Mouse (Mus musculus) spleen, postnatal 14 days (tissue): ENCODE measurements around the gene Nagk.
"Not testable (repeated sequence)": the region's sequence is repeated elsewhere in the genome, so short reads cannot be mapped to it uniquely, and the experiment has no call there.

Experiments
- DNase-seq, 2 experiments: peaks; one replicate each; pipeline ENCODE4 v3.0.0; 2021 to 2022; ENCODE audit warnings: low spot score in 2 of 2

Gene Nagk

GRCm38 (mm10) chr6:83815801-83816200, 21.0 kb downstream of the Nagk start:
- no peak for DNase-seq

DNA sequence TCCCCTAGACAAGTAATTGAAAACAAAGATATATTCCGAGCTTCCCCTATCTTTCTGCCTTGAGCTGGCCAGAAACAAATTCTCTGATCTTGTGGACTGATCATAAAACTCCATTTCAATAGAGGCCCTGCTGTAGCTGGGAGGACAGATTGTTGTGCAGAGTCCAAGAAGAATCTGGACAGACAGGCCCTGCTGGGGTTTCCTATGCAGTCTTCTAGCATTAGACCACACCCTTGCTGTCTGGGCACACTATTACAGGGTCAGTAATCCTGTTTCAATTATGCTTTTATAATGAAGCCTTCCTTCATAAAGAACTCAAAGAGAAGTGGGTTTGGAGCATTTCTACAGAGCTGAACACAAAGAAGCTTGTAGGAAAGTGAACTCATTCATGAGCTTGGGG, 24.2 kb downstream of the Nagk start:
- DNase-seq: no peak

DNA sequence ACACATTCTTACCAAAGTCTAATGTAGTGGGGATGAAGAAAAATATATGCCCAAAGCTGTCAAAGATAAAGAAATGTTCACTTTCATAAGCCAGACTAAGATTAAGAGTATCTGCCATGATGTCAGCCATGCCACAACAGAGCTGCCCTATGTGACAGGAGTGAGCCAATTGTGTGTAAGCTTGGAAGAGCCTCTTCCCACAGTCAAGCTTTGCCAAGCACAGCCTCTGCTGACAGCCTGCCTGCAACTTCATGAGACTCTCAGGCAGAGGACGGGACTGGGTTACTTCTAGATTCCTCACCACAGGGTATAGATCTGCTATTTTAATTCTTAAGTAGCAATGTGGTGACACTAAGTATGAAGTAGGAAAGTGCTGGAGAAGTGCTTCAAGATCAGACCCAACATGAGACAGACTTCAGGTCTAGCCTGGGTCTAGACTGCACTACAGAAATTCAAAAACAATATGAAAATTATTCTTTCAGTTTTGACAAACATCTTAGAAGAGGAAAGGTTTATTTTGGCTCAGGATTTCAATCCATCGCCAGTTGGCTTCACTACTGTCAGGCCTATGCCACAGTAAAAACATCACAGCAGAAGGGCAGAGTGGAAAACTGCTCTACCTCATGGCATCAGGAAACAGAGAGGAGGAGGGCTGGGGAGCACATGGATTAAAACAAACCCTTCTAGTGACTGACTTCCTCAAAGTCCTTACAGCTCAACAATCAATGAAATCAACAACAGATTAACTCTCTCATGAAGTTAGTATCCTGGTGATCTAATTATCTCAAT, 26.1 kb downstream of the Nagk start:
- DNase-seq: no peak

DNA sequence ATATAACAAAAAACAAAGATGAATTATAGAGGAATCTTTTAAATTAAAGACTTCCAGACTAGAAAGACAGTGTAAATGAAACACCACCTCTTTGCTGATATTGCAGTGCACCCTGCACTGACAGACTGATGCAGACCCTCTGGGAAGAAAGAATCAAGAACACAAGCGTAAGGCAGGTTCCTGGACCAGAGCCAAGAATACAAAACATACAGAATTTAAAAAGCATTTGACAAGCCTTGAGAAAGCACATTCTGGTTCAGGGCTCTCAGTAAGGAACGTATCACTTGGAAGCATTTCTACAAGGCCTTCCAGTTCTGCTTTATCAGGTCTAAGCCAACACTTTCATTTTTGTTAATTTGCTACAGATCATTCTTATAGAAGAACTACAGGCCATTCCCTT, 27.1 kb downstream of the Nagk start:
- no peak for DNase-seq

DNA sequence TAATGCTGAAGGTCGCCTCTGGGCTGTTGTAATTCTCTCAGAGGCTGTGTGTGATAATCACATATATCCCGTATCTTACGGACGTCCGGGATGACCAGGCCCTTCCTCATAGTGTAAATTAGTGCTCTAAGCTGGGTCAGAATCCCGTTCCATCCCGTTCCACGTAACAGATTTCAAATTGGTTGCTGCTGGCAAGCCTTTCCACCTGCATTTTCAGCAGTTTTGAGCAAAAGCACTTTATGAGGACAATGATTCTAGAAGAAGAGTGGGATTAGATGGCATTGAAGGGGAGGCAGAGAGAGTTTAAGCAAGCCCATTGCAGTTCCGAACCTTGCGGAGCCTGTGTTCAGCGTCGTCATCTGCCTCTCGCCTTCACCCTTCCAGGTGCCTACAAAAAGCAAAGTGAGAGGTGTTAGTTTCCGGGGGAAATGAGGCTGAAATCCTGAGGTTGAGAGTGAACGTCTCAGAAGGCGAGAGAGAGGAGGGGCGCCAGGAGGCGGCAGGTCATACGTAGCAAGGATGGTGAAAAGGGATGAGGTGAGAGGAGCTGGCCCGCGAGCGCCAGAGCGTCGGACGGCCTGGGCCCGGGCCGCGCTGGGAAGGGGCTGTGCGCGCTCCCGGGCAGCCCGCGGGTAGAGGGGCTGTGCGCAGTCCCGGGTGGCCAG, 36.3 kb downstream of the Nagk start:
- no peak for DNase-seq

- peak; percentile 91 to 95 for DNase-seq
These were observed 36.9 kb downstream of the Nagk start, which contains the start of gene Paip2b for GRCm38 (mm10) chr6:83831606-83832123. Paip2b (minus strand) TSS chr6:83831741.

DNA sequence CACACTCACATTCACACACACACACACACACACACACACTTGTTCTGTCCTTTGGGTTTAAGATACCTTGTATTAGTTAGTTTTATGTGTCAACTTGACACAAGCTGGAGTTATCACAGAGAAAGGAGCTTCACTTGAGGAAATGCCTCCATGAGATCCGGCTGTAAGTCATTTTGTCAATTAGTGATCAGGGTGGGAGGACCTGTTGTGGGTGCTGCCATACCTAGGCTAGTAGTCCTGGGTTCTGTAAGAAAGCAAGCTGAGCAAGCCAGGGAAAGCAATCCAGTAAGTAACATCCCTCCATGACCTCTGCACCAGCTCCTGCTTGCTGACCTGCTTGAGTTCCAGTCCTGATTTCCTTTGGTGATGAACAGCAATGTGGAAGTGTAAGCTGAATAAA, 37.6 kb downstream of the Nagk start:
- DNase-seq: not testable (repeated sequence)

DNA sequence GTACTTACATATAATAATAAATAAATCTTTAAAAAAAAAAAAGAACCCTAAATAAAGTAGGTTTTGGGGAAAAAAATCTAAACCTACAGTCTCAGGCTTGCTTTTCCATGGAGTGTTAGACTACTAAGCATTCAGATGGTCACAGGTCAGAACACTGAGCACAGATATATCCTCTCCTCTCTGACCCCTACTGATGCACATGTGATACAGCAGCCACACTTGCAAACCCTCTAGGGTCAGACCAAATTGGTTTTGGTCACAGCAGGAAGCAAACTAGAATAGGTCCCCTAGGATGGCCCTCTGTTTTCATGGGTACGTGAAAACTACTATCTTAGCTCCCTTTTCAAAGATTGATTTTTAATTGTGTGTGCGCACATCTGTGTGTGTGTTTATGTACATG, 42.0 kb downstream of the Nagk start:
- no peak for DNase-seq

DNA sequence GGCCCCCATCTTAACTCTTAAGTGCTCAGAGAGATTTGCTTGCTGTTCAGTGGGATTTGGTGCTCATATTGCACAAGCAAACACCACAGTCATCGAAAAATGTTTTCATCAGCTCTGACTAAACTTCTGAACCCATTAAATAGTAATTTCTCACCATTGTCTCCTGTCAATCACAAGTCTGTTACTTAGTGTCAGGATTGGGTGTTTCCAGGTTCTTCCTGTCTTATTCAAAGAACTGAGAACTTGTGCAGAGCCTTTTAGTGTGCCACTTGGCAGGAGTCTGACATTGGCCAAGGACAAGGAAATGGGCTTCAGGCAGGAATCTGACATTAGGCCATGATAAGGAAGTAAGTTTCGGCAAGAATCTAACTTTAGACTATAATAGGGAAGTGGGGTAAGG, 43.3 kb downstream of the Nagk start:
- DNase-seq: no peak

DNA sequence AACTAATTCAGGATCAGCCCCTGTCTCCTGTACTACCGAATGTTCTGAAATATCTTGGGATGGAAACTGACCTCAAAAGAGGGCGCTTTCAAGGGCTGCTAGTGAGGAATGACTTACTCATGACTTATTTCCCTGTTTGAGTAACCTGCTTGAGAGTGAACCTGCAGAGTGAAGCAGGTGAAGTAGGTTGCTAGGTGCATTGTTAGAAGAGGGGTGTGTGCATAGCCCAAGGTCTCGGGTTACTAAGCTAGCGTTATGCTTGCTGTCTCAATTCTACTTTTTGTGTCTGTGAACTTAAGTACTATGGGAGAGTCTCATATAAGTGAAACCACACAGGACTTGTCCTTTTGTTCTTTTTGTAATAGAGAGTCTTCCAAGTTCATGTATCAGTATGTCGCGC, 45.3 kb downstream of the Nagk start:
- no peak for DNase-seq

- no peak for DNase-seq
These were observed 50.1 kb downstream of the Nagk start for GRCm38 (mm10) chr6:83844913-83845312.

GRCm38 (mm10) chr6:83846141-83846540, 51.4 kb downstream of the Nagk start:
- no peak for DNase-seq

GRCm38 (mm10) chr6:83849446-83849845, 54.7 kb downstream of the Nagk start:
- DNase-seq: no peak
